Mouse (Mus musculus): ENCODE data around the gene Rnf152.

GRCm38 (mm10) chr1:105271104-105271503, 85.4 kb downstream of the Rnf152 start:
- TF ChIP-seq POLR2A (IDR thresholded peaks at IDR 0.05; ENCODE audit: low read depth, low read length) (no peak), CTCF (conservative IDR thresholded peaks at IDR 0.05 in 1 of 2, IDR thresholded peaks at IDR 0.05 in 1 of 2; ENCODE audit: low read depth in 2 of 2, low read length in 2 of 2) (no peak), MAFK (IDR thresholded peaks at IDR 0.05; ENCODE audit: insufficient replicate concordance, low read length) (no peak), TCF12 (IDR thresholded peaks at IDR 0.05; ENCODE audit: low read depth, low read length) (no peak), ZNF384 (IDR thresholded peaks at IDR 0.05; ENCODE audit: low read depth, low read length) (no peak), HCFC1 (IDR thresholded peaks at IDR 0.05; ENCODE audit: low read depth, low read length) (no peak), TBP (conservative IDR thresholded peaks at IDR 0.05; ENCODE audit: low read depth, low read length) (no peak), USF1 (IDR thresholded peaks at IDR 0.05; ENCODE audit: low read depth, low read length) (no peak), ELF1 (IDR thresholded peaks at IDR 0.05; ENCODE audit: low read depth, low read length) (no peak), CHD2 (IDR thresholded peaks at IDR 0.05; ENCODE audit: low read length) (no peak), GABPA (IDR thresholded peaks at IDR 0.05; ENCODE audit: insufficient replicate concordance, low read depth, low read length) (no peak), ZMIZ1 (IDR thresholded peaks at IDR 0.05; ENCODE audit: low read depth, low read length) (no peak), RCOR1 (conservative IDR thresholded peaks at IDR 0.05; ENCODE audit: low read depth, low read length) (no peak)

Measured in CH12.LX (cell line).